Mouse (Mus musculus) heart, postnatal 0 days (tissue): ENCODE data around the gene B3galt6.

ENCODE experiments used
- CTCF ChIP-seq: IDR thresholded peaks from 2 replicates; pipeline ENCODE4 v1.5.1; 2016; ENCODE audit warnings: antibody characterized with exemption, control low read depth, low read depth
- EP300 ChIP-seq: IDR thresholded peaks from 2 replicates; pipeline ENCODE4 v1.6.1; 2016; ENCODE audit warnings: antibody characterized with exemption, low read depth

DNA sequence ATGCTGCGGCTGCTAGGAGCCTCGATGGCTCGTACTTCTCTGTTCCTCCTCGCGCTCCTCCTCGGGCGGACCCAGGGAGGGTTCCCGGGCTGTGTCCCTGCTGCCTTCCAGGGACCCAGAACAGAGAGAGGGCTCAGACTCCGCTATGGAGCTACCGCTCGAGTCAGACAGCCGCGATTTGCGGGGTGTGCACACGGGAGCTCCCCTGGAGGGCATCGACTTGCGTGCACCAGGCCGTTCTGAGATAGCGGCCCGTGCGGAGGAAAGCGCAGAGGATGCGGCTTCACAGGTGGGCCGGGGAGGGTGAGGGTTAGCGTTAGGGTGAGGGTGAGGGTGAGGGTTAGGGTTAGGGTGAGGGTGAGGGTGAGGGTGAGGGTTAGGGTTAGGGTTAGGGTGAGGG is 42.5 kb upstream of the B3galt6 start:
- TF ChIP-seq CTCF: no peak
- no peak for TF ChIP-seq EP300
